Mouse (Mus musculus): ENCODE data around the gene Adra2b. TPM values are rescaled to one million over a fixed set of nuclear protein-coding genes. Genes with fewer than 3 reads are reported as not detected.

Adra2b gene
- total RNA-seq (2021), result under 1 TPM; 0.32 to 0.33 TPM

DNA sequence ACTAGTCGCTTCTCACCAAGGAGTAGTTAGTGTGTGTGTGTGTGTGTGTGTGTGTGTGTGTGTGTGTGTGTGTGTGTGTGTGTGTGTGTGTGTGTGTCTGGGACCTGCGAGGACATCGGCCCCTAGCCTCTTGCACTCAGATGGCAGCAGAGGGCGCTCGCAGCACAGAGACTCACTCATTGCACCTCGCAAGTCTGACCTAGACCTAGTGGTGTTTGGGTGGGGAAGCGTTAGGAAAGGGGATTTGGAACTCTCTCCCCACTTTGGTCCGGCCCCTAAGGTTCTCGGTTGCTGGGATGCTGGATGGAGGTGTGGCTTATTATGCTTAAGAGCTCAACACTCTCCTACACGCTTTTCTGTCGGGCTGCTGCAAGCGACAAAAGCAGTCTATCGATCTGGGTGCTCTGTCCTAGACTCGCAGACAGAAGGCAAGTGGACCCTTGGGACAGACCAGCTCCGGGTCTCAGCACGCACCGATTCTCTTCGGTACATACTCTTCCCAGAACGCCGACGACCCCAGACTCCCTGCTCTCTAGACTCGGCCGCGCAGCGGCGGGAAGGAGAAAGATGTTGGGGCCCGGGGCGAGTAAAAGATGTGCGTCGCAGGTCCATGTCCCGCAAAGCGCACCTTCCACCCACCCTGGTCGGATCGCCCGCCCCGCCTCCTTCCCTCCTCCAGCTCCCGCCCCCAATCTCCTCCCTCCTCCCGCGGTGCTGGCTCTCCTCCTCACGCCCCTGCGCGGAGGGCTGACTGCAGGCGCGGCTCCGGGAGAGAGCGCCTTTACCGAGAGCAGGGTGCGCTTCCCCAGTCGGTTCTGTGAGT is at the start of gene Adra2b:
Gene Adra2b, plus strand, starts transcription at position 750 of the 823 bp plus-strand sequence.
- peak; percentile 91 for DNase-seq

- no peak for DNase-seq
These were observed 49.1 kb upstream of the Adra2b start for GRCm38 (mm10) chr2:127313878-127314277.

DNA sequence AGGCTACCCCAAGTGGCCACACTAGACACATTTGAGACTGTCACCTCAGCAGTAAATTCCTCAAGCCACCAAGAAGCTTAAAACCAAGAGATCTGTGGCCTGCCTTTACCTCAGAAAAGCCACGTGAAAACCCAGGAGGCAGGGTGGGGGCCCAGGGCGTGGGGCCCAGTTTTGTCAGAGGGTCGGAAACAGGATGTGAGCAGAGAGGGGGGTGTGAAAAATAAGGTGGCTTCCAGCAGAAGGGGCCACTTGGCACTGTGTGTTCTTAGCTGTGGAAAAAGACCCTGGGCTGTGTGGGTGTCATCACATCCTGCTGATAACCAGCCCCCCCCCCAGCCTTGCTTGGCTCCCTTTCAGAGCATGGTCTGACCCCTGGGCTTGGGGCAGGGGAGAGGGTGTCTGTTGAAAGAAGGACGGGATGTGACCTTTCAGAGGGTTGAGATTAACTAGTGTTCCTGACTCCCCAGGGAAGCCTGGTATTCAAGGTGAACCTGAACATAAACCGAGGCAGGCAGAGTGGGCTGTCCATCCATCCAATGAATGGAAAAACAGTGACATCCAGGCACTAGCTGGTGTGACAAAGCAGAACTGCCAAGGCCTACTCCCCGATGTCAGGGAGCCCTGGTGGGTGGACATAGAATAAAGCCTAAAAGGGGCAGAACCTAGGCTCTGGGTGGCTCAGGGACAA is 48.4 kb upstream of the Adra2b start:
- DNase-seq, result peak; percentile 37

DNA sequence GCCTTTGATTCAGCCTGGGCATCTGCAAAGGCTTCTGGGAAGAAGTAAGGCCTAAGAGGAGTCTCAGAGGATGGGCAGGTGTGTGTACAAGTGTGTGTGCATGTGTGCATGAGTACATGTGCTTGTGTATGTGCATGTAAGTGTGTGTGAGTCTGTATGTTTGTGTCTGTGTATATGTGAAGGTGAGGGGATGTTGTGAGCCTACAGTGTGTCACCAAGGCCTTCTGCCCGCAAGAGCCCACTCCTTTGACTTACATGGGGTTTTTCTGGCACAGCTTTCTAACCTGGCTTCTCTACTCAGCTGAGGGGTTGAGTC is 47.9 kb upstream of the Adra2b start:
- DNase-seq, result no peak

- no peak for DNase-seq
These were observed 46.6 kb upstream of the Adra2b start for GRCm38 (mm10) chr2:127316431-127316830.

DNA sequence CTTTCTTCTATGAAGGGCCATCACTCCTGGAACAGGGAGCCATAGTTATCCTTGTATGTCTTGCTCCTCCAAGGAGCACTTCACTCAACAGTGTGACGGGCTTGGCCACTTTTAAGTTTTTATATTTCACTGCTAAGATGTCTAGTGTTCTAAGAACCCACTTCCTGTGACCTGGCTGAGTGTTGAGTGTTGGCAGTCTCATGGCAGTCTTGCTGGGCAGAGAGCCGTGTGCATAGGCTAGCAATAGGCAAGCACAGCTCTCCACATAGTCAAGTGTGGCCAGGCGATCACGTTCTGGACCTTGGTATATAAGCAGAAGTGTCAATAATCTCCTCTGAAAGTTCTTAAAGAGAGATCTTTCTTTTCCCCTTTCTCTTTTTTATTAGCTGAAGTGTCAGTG is 44.9 kb upstream of the Adra2b start:
- no peak for DNase-seq

DNA sequence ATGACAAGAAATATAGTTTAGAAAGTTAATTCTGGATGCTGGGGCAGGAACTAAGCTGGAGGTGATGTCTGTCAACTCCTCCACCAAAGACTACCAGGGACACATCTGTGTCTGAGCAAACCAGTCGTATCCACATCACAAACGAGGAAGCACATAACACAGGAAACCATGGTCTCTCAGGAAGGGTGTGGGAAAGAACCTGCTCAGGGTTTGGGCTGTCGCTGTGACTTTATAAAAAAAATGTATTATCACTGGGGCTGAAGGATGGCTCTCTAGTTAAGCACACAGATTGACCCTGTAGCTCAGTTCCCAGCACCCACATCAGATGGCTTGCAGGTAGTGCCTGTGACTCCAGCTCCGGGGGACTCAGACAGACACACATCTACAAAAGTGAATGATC is 43.9 kb upstream of the Adra2b start:
- no peak for DNase-seq

DNA sequence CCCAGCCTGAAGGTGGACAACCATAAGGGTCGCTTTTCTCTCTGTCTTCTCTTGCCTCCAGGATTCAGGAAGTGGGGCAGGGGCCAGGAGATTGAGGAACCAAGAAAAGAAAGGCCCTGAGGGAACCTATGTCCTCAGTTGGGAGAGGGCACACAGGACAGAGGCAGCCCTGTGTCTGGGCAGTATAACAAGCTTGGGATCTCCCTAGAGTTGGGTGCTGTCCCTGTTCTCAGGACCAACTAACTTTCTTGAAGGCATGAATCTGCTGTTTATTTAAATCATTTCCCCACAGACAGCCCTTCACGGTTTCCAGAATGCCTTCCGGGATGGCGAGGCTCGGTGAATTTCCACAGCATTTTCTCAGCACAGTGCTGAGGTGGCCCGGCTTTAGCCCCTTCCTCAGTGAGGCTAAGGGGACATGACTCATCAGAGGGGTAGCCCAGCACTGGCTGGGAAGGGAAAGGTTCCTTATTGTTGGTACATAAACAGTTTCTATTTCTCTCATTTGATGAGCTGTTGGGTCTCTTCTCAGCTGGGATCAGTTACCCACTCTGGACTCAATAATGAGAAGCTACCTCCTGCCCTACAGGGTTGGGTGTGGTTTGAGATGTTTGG is 40.2 kb upstream of the Adra2b start:
- no peak for DNase-seq

- no peak for DNase-seq
These were observed 39.3 kb upstream of the Adra2b start for GRCm38 (mm10) chr2:127323667-127324066.

DNA sequence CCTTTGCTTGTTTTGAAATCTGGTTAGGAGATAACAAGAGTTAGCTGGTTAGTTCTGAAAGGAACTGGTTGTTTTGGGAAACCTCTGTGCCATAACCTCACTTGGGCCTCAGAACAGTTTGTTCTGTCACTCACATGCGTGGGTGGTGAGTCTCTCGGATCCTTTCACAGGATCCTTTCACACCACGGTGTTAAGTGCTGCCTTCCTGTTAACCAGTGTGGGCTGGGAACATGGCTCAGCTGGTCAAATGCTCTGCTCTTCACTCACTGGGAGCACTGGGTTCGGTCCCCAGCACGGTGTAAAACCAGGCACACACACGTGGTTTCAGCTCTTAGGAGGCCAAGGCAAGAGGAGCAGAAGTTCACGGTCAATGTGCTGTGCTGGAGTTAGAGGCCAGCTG is 38.6 kb upstream of the Adra2b start:
- no peak for DNase-seq

- peak; percentile 18 for DNase-seq
These were observed 34.7 kb upstream of the Adra2b start for GRCm38 (mm10) chr2:127328090-127328851.

DNA sequence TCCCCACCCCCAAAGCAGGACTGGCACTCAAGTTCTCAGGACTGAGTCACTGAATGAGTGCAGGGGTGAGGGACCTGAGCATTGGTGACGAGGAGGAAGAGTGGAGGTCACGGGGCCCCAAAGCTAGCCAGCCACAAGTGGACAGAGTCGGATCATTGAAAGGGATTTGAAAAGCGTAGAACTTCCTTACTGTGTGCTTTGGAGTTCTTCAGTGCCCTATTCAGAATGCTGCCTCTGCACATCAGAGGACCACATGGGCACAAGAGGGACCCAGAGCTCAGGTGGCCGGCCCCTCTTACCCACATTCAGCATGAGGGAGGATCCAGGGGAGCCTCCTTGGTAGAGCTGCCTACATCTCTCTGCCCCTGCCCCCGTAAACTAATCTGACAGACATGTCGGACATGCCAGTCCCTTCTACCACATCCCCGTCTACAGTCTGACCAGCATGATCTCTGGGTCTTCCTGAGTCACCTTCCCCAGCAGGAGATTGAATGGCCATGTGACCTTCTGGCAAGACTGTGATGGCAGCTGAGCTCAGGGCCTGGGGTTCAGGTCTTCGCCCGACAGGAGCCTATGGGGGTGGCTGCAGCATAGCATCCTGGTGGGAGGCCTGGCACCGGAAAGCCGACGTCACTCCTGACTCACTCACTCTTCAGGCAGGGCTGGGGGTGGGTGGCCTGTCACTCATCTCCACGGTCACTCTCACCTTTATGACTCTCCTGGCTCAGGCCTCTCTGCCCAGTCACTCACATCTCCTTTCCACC is 30.0 kb upstream of the Adra2b start:
- DNase-seq, result no peak

- DNase-seq, result peak; percentile 18
These were observed 28.9 kb upstream of the Adra2b start for GRCm38 (mm10) chr2:127333945-127334603.

- no peak for DNase-seq
These were observed 27.9 kb upstream of the Adra2b start for GRCm38 (mm10) chr2:127335078-127335541.

DNA sequence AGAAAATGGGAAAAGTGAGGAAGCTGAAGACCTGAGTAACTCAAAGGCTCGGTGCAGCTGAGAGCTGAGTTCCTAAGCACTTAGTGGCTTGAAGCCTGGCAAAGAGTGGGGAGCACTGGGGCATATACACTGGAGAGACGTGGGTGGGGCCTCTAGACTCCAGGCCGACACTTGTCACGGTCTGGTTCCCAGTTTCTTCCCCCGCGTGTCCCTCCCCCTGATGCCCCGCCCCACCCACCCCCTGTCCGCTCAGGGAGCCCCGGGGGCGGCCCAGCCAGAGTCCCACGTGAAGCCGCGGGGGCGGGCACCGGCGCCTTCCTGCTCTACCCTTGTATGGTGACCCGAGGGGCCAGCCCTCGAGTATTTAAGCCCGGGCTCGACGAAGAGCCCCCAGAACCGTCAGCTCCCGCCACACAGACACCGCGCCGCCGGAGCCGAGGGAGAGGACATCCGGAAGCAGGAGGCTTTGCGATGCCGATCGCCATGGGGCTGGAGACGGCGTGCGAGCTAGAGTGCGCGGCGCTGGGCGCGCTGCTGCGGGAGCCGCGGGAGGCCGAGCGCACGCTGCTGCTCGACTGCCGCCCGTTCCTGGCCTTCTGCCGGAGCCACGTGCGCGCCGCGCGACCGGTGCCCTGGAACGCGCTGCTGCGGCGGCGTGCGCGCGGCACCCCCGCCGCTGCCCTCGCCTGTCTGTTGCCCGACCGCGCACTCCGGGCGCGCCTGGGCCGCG is 27.1 kb upstream of the Adra2b start, which contains the start of gene Dusp2:
Gene Dusp2, plus strand, starts transcription at position 393 of the 730 bp plus-strand sequence.
- peak; percentile 85 for DNase-seq

DNA sequence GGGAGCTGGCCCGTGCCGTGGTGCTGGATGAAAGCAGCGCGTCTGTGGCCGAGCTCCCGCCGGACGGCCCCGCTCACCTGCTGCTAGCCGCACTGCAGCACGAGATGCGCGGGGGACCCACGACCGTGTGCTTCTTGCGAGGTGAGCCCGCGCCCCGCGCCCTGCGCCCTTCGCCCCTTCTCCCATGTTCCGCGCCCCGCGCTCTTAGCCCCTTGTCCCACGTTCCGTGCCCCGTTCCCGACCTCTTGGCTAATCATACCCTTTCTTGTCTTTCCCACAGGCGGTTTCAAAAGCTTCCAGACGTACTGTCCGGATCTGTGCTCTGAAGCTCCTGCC is 26.5 kb upstream of the Adra2b start:
- no peak for DNase-seq

GRCm38 (mm10) chr2:127336885-127337284 is 26.1 kb upstream of the Adra2b start:
- DNase-seq, result no peak

DNA sequence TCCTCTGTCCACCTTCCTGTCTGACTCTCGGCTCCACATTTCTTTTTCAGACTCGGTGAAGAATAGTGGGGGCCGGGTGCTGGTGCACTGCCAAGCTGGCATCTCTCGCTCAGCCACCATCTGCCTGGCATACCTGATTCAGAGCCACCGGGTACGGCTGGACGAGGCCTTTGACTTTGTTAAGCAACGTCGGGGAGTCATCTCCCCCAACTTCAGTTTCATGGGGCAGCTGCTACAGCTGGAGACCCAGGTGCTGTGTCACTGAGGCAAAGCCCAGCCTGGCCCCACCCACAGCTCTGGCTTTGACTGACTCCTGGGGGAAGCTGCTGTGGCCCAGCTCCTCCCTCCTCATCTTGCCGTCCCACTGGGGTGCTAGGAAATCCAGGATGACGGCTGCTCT is 25.5 kb upstream of the Adra2b start:
- no peak for DNase-seq

- no peak for DNase-seq
These were observed 25.0 kb upstream of the Adra2b start for GRCm38 (mm10) chr2:127338012-127338411.

DNA sequence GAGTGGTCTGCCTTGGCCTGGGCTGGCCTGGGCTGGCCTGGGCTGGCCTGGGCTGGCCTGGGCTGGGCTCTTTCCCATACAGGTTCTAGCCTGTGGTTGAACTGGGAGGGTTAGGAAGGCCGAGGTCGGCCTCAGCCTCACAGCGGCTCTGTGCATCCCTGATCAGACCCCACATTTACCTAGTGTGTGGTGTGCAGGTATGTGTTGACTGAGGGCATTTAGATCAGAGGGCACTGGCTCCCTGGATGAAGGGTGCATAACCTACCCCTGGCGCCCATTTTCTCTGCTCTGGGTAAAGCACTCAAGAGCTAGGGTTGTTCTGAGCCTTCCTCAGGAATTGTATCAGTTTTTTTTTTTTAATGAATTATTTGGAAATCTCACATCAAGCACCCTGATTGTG is 24.6 kb upstream of the Adra2b start, which contains the start of gene Astl:
Gene Astl, plus strand, starts transcription at position 224 of the 400 bp plus-strand sequence.
- no peak for DNase-seq

DNA sequence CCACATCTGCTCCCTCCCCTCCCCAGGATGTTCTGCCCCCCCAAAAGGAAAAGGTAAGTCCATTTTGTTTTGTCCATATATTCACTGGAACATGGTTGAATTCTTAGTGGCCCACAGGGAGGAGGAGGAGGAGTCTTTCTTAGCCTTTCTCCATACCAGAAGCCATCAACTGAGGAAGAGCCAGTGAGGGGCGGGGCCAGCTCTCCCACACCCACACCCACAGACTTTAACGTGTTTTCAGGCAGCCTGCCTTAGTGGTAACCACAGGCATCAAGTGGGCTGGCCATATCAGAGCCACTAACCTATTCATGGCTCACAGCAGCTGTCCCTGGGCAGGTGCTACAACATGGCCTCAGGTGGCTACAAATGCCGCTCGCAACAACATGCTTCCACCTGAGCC is 24.2 kb upstream of the Adra2b start:
- no peak for DNase-seq

All from heart, postnatal 4 days (tissue).